Mouse (Mus musculus) stomach, postnatal 0 days (tissue): ENCODE measurements around the gene Arntl. TPM values are rescaled to one million over a fixed set of nuclear protein-coding genes. Genes with fewer than 3 reads are reported as not detected.

ENCODE experiments used
- ATAC-seq: fragments of 200-750 bp; cut with Nextera tagmentation; 2 replicates; pipeline ENCODE4 v1.8.0; 2017; ENCODE audit not compliant: low FRiP score, low TSS enrichment
- DNase-seq: peaks from one replicate; pipeline ENCODE4 v3.0.0-alpha.2; 2016; ENCODE audit warnings: low spot score
- H3K27ac ChIP-seq: fragments of 300-500 bp; sonication (generic); replicated peaks from 2 replicates; pipeline ENCODE4 v1.5.1; 2014; ENCODE audit warnings: mild to moderate bottlenecking, control low read depth
- H3K27me3 ChIP-seq: fragments of 300-500 bp; sonication (generic); 2 replicates; pipeline ENCODE4 v1.6.1; 2014; ENCODE audit warnings: low read length; ENCODE audit not compliant: control insufficient read depth, insufficient read depth
- H3K36me3 ChIP-seq: fragments of 300-500 bp; sonication (generic); 2 replicates; pipeline ENCODE4 v1.6.1; 2014; ENCODE audit warnings: low read length, mixed read lengths; ENCODE audit not compliant: control insufficient read depth, insufficient read depth
- H3K4me1 ChIP-seq: fragments of 300-500 bp; sonication (generic); replicated peaks from 2 replicates; pipeline ENCODE4 v1.6.1; 2014; ENCODE audit warnings: antibody characterized with exemption; ENCODE audit not compliant: control insufficient read depth, insufficient read depth
- H3K4me2 ChIP-seq: fragments of 300-500 bp; sonication (generic); replicated peaks from 2 replicates; pipeline ENCODE4 v1.6.1; 2014; ENCODE audit warnings: low read depth, mild to moderate bottlenecking, control low read depth, moderate library complexity
- H3K4me3 ChIP-seq: fragments of 300-500 bp; sonication (generic); 2 replicates; pipeline ENCODE4 v1.5.1; 2014; ENCODE audit warnings: low read depth, low read length, control low read depth
- H3K9ac ChIP-seq: fragments of 300-500 bp; sonication (generic); 2 replicates; pipeline ENCODE4 v1.6.1; 2014; ENCODE audit warnings: mild to moderate bottlenecking, low read length, control low read depth, mixed read lengths
- H3K9me3 ChIP-seq: fragments of 300-500 bp; sonication (generic); 2 replicates; pipeline ENCODE4 v1.6.1; 2016; ENCODE audit warnings: low read length; ENCODE audit not compliant: control insufficient read depth
- CTCF ChIP-seq: IDR thresholded peaks from 2 replicates; pipeline ENCODE4 v1.5.1; 2016; ENCODE audit warnings: antibody characterized with exemption, low read depth, mild to moderate bottlenecking, moderate library complexity
- EP300 ChIP-seq: optimal IDR thresholded peaks from 2 replicates; pipeline ENCODE3; 2016; ENCODE audit warnings: antibody characterized with exemption
- WGBS: fragments of 180-500 bp; shearing (Covaris S2); extraction: QIAGEN DNeasy Blood & Tissue Kit; methylation state at CpG from one replicate; pipeline ENCODE4 v1.1.7; 2014; 5-methylcytosine and 5-hydroxymethylcytosine counted together
- polyA plus RNA-seq: library from polyadenylated mRNA; unstranded; fragments of >200 nt; fragmentation: Nextera tagmentation; extraction: Ambion mirVana; gene quantifications from 2 replicates; pipeline ENCODE4 v1.2.1, GENCODE M21; 2015

The Arntl gene
- polyA plus RNA-seq = 6.6 and 7.3 TPM in 2 replicates

- under 1% methylated on average over 49 of the region's 52 CpGs for WGBS
- peak within 1 kb of the TSS; percentile 79 for H3K9ac ChIP-seq
- peak; percentile 12; the same call in 1 of the 2 replicates for TF ChIP-seq CTCF
- TF ChIP-seq EP300 = peak; percentile 99
Observed at GRCm38 (mm10) chr7:113206644-113207470, at the start of gene Arntl. TSS of gene Arntl (plus strand) at chr7:113207465.

GRCm38 (mm10) chr7:113161077-113161698 is 46.1 kb upstream of the Arntl start:
- no peak for DNase-seq
- Histone ChIP-seq H3K9me3 (no peaks in the 10 kb centered on the region), H3K27me3 (no peaks in the 10 kb centered on the region), H3K36me3 (no peaks in the 10 kb centered on the region), H3K4me3 (no peak overlapping the region), H3K27ac (no peak overlapping the region), H3K4me2 (no peak overlapping the region), H3K9ac (no peak overlapping the region), H3K4me1 (no peaks in the 10 kb centered on the region; the same call in 1 of the 2 replicates)
- TF ChIP-seq CTCF (no peak), EP300 (no peak)
- no peak for ATAC-seq
- 87% methylated on average over 8 of the region's 8 CpGs for WGBS

More at GRCm38 (mm10) chr7:113206644-113207470, at the start of gene Arntl:
- H3K9me3 ChIP-seq = no peaks in the 10 kb centered on the region
- H3K4me3 ChIP-seq = peak within 1 kb of the TSS; percentile 71
- H3K27me3 ChIP-seq = no peaks in the 10 kb centered on the region
- DNase-seq (peak; percentile 98), ATAC-seq (peak; percentile 98)
- peaks cover 2% of the 10 kb centered on the region; the same call in 1 of the 2 replicates for H3K4me1 ChIP-seq
- no peaks in the 10 kb centered on the region for H3K36me3 ChIP-seq
- H3K27ac ChIP-seq = peak within 1 kb of the TSS; percentile 93
- peak within 1 kb of the TSS; percentile 71 for H3K4me2 ChIP-seq

GRCm38 (mm10) chr7:113164719-113165118 is 42.5 kb upstream of the Arntl start:
- 55% methylated on average over 4 of the region's 4 CpGs for WGBS
- Histone ChIP-seq H3K4me1 (no peaks in the 10 kb centered on the region; the same call in 1 of the 2 replicates), H3K9ac (no peak overlapping the region), H3K27ac (no peak overlapping the region), H3K4me2 (no peak overlapping the region), H3K4me3 (no peak overlapping the region), H3K36me3 (no peaks in the 10 kb centered on the region), H3K9me3 (no peaks in the 10 kb centered on the region), H3K27me3 (no peaks in the 10 kb centered on the region)
- ATAC-seq (peak; percentile 39; the same call in 1 of the 2 replicates), DNase-seq (no peak)
- no peak for TF ChIP-seq CTCF
- no peak for TF ChIP-seq EP300

GRCm38 (mm10) chr7:113167092-113167491 is 40.2 kb upstream of the Arntl start:
- 0 out of 2 replicates have a peak, but pooled peaks have one; percentile 49 for ATAC-seq
- WGBS = 37% methylated on average over 8 of the region's 8 CpGs
- Histone ChIP-seq H3K27me3 (no peaks in the 10 kb centered on the region), H3K4me1 (no peaks in the 10 kb centered on the region; the same call in 1 of the 2 replicates), H3K36me3 (no peaks in the 10 kb centered on the region), H3K27ac (no peak overlapping the region), H3K4me3 (no peak overlapping the region), H3K9ac (no peak overlapping the region), H3K9me3 (no peaks in the 10 kb centered on the region), H3K4me2 (no peak overlapping the region)
- peak; percentile 34 for DNase-seq
- TF ChIP-seq EP300 (no peak), CTCF (peak; percentile 83)

- Histone ChIP-seq H3K4me1 (peaks cover 3% of the 10 kb centered on the region; the same call in 1 of the 2 replicates), H3K9me3 (no peaks in the 10 kb centered on the region), H3K36me3 (no peaks in the 10 kb centered on the region), H3K27me3 (no peaks in the 10 kb centered on the region), H3K27ac (no peak overlapping the region), H3K4me2 (no peak overlapping the region), H3K4me3 (no peak overlapping the region), H3K9ac (no peak overlapping the region)
- WGBS = 68% methylated on average over 8 of the region's 8 CpGs
- DNase-seq = no peak
- TF ChIP-seq EP300 (no peak), CTCF (no peak)
- ATAC-seq = no peak
Observed at GRCm38 (mm10) chr7:113168609-113169008, 38.7 kb upstream of the Arntl start.

GRCm38 (mm10) chr7:113172425-113172824 is 34.8 kb upstream of the Arntl start:
- no peaks in the 10 kb centered on the region for H3K9me3 ChIP-seq
- DNase-seq = no peak
- 30% methylated on average over 2 of the region's 2 CpGs for WGBS
- no peak for TF ChIP-seq EP300
- TF ChIP-seq CTCF = no peak
- no peaks in the 10 kb centered on the region for H3K36me3 ChIP-seq
- H3K9ac ChIP-seq = no peak overlapping the region
- no peaks in the 10 kb centered on the region for H3K27me3 ChIP-seq
- peak; percentile 78 for ATAC-seq
- 0 out of 2 replicates have a peak, but pooled peaks cover 3% of the 10 kb centered on the region for H3K4me1 ChIP-seq
- no peak overlapping the region for H3K4me2 ChIP-seq
- H3K27ac ChIP-seq = no peak overlapping the region
- H3K4me3 ChIP-seq = no peak overlapping the region
